Mouse (Mus musculus) neural tube, embryonic 14.5 days (tissue): ENCODE results near the gene Sorbs1. TPM values are rescaled to one million over a fixed set of nuclear protein-coding genes. Genes with fewer than 3 reads are reported as not detected.

Experiments
- ATAC-seq: fragments of 200-750 bp; cut with Nextera tagmentation; 2 replicates; pipeline ENCODE4 v1.8.0; 2017; ENCODE audit warnings: low read depth, mild to moderate bottlenecking, moderate TSS enrichment, moderate library complexity
- H3K27ac ChIP-seq: fragments of 300-500 bp; sonication (generic); 2 replicates; pipeline ENCODE4 v1.5.1; 2014; ENCODE audit warnings: low read depth, mild to moderate bottlenecking, control low read depth, low read length, moderate library complexity, mixed read lengths
- H3K27me3 ChIP-seq: fragments of 300-500 bp; sonication (generic); 2 replicates; pipeline ENCODE4 v1.6.1; 2014; ENCODE audit warnings: low read length; ENCODE audit not compliant: control insufficient read depth, insufficient read depth
- H3K36me3 ChIP-seq: fragments of 300-500 bp; sonication (generic); 2 replicates; pipeline ENCODE4 v1.6.1; 2014; ENCODE audit warnings: low read length, mixed read lengths; ENCODE audit not compliant: control insufficient read depth, insufficient read depth
- H3K4me1 ChIP-seq: fragments of 300-500 bp; sonication (generic); 2 replicates; pipeline ENCODE4 v1.6.1; 2014; ENCODE audit warnings: low read length; ENCODE audit not compliant: control insufficient read depth, insufficient read depth
- H3K4me2 ChIP-seq: fragments of 300-500 bp; sonication (generic); 2 replicates; pipeline ENCODE4 v1.6.1; 2014; ENCODE audit warnings: mild to moderate bottlenecking, low read depth, low read length, control low read depth
- H3K4me3 ChIP-seq: fragments of 300-500 bp; sonication (generic); 2 replicates; pipeline ENCODE4 v1.5.1; 2014; ENCODE audit warnings: low read depth, low read length, control low read depth, mixed read lengths
- H3K9ac ChIP-seq: fragments of 300-500 bp; sonication (generic); replicated peaks from 2 replicates; pipeline ENCODE4 v1.6.1; 2014; ENCODE audit warnings: low read depth, mild to moderate bottlenecking, control low read depth, low read length, mixed read lengths
- H3K9me3 ChIP-seq: fragments of 300-500 bp; sonication (generic); 2 replicates; pipeline ENCODE4 v1.6.1; 2016; ENCODE audit warnings: low read length; ENCODE audit not compliant: control insufficient read depth
- WGBS: fragments of 180-500 bp; shearing (Covaris S2); extraction: QIAGEN DNeasy Blood & Tissue Kit; methylation state at CpG from one replicate; pipeline ENCODE4 v1.1.7; 2014; 5-methylcytosine and 5-hydroxymethylcytosine counted together
- polyA plus RNA-seq: library from polyadenylated mRNA; unstranded; fragments of >200 nt; fragmentation: Nextera tagmentation; extraction: Ambion mirVana; gene quantifications from 2 replicates; pipeline ENCODE4 v1.2.1, GENCODE M21; 2014

Gene Sorbs1
- polyA plus RNA-seq, 1 experiment from 2014 or later: 117 TPM

DNA sequence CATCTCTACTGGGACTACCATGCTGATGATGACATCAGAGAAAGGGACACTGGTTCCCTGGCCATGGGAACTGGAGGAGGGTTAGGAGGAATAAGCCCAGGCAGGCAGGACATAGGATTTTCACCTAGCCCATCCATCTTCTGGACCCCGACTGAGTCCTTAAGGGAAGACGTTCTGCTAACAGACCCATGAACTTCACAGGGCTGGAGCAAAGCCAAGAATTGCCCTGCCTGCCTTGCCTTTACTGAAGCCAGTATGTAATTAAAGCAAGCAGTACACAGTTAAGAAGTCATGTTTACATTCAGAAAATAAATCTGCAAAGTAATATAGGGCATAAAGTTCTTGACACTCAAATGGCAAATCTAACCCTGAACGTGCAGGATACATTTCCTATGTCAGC, 132.9 kb downstream of the Sorbs1 start:
- no peaks in the 10 kb centered on the region for H3K27me3 ChIP-seq
- 52% methylated on average over 3 of the region's 3 CpGs for WGBS

DNA sequence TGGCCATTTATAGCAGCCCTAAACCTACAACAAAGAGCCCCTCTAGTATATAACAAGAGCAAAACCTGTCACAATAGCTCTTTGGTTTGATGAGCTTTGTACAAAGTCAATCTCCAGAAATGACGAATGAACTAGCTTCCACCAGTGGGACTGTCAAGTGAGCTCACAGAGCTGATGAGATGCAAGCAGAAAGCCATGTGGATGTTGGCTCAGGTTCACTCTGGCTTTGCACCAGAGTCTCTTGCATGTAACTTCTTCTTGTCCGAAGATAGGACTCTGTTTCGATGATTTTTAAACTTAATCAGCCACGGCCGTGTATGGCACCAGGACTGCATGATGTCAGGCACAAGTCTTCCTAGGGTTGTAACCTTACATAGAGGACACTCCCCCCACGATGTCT, 133.6 kb downstream of the Sorbs1 start:
- 59% methylated on average over 6 of the region's 6 CpGs for WGBS

More for the DNA sequence above, 132.9 kb downstream of the Sorbs1 start:
- Histone ChIP-seq H3K27ac (no peak overlapping the region), H3K4me2 (no peak overlapping the region), H3K9me3 (no peaks in the 10 kb centered on the region), H3K36me3 (0 out of 2 replicates have a peak, but pooled peaks cover 3% of the 10 kb centered on the region), H3K4me1 (no peaks in the 10 kb centered on the region), H3K9ac (no peak overlapping the region), H3K4me3 (no peak overlapping the region)
- ATAC-seq: no peak

DNA sequence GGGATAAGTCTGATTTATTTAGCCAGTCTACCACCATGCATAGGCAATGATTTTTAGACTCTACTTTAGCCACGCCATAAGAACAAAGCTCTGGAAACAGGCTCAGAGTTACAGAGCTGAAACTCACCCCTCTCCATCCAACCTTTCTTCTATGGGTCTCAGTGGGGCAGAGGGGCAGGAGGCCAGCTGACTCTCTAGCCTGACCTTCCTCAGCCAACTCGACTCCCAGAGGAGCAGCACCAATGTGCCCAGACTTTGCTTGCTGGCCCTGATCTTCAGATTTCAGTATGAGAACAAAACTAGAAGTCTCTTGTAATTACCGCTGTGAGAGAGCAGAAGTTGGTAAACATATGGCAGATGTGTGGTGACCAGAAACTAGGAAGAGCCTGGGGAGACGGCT, 134.5 kb downstream of the Sorbs1 start:
- no peak overlapping the region for H3K9ac ChIP-seq
- no peak overlapping the region for H3K4me2 ChIP-seq
- H3K4me3 ChIP-seq: no peak overlapping the region
- WGBS: 93% methylated on average over 4 of the region's 4 CpGs
- H3K27ac ChIP-seq: no peak overlapping the region
- H3K4me1 ChIP-seq: no peaks in the 10 kb centered on the region
- ATAC-seq: no peak
- no peaks in the 10 kb centered on the region for H3K27me3 ChIP-seq
- H3K9me3 ChIP-seq: no peaks in the 10 kb centered on the region
- H3K36me3 ChIP-seq: 0 out of 2 replicates have a peak, but pooled peaks cover 3% of the 10 kb centered on the region

More for the DNA sequence above, 133.6 kb downstream of the Sorbs1 start:
- Histone ChIP-seq H3K27me3 (no peaks in the 10 kb centered on the region), H3K4me1 (no peaks in the 10 kb centered on the region), H3K4me2 (no peak overlapping the region), H3K4me3 (no peak overlapping the region), H3K36me3 (0 out of 2 replicates have a peak, but pooled peaks cover 3% of the 10 kb centered on the region), H3K27ac (no peak overlapping the region), H3K9me3 (no peaks in the 10 kb centered on the region), H3K9ac (no peak overlapping the region)
- no peak for ATAC-seq

DNA sequence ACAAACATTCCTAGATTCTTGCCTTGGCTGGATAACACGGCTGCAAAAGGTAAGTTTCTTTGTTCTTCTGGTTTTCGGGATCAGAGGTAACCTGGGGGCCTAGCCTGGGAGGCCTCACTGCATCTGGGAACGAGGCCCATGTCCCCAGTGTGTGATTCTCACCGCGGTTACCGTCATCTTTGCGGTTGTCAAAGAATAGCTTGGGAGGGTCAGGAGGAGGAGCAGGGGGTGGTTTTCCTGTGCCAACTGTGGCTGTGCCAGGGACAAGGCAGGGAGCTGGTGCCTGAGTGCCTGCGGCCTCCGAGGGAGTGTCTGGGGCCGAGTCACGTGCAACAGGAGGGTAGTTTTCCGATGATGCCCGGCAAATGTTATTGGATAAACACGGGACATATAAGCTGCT, 135.9 kb downstream of the Sorbs1 start:
- Histone ChIP-seq H3K4me2 (no peak overlapping the region), H3K4me3 (no peak overlapping the region), H3K9ac (no peak overlapping the region), H3K36me3 (0 out of 2 replicates have a peak, but pooled peaks cover 3% of the 10 kb centered on the region), H3K4me1 (no peaks in the 10 kb centered on the region), H3K27ac (no peak overlapping the region), H3K27me3 (no peaks in the 10 kb centered on the region), H3K9me3 (no peaks in the 10 kb centered on the region)
- WGBS: 78% methylated on average over 14 of the region's 14 CpGs
- 0 out of 2 replicates have a peak, but pooled peaks have one; percentile 10 for ATAC-seq

DNA sequence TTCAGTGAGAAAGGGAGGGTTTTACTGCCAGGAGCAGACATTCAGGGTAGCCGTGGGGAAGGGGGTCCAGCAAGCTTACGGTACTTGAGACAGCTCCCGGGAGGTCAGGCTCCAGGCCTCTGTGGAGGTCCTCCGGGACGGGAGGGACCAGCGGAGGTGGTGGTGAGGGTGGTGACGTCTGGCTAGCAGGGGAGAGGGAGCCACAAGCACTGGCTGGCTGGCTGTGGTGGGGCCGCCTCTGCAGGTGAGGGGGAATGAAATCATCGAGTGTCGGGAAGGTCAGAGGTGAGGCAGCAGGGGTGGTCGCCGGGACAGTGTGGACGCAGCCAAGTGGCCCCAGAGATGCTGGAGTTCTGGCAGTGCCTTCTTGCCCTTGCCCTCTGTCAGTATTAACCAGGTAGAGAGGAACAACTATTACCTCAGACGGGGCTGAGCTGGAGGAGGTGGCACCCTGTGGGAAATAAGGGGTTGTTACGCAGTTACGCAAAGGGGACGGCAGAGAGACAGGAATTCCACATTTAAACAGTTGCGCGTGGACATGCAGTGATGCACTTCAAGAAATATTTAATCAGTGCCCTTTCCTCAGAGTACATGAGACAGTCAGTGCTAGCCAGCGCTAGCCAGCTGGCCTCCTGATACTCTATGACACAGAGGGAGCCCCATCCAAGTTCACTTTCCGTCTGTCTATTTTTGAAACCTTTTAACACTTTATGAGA, 136.9 kb downstream of the Sorbs1 start:
- H3K4me1 ChIP-seq: no peaks in the 10 kb centered on the region
- no peak overlapping the region for H3K4me2 ChIP-seq
- H3K27ac ChIP-seq: no peak overlapping the region
- no peaks in the 10 kb centered on the region for H3K27me3 ChIP-seq
- H3K9me3 ChIP-seq: no peaks in the 10 kb centered on the region
- H3K36me3 ChIP-seq: 0 out of 2 replicates have a peak, but pooled peaks cover 3% of the 10 kb centered on the region
- H3K4me3 ChIP-seq: no peak overlapping the region
- 0 out of 2 replicates have a peak, but pooled peaks have one; percentile 23 for ATAC-seq
- 76% methylated on average over 21 of the region's 21 CpGs for WGBS
- H3K9ac ChIP-seq: no peak overlapping the region

DNA sequence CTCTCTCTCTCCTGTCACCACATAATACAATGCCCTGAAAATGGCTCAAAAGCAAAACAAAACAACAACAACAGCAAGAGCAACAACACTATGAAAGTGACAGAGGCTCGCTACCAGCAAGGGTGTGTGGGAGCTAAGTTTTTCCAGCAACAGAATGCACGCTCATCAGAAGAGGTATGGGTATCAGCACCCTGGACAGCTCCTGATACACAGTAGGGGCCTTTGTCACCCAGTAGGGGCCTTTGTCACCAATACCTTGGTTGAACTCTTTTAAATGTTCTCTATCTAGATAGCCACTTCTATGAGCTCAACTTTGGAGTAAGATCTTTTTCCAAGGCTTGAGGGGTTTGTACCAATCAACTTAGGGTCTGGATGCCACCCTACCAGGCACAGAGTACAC, 138.9 kb downstream of the Sorbs1 start:
- Histone ChIP-seq H3K4me3 (no peak overlapping the region), H3K9me3 (no peaks in the 10 kb centered on the region), H3K4me2 (no peak overlapping the region), H3K9ac (no peak overlapping the region), H3K27me3 (no peaks in the 10 kb centered on the region), H3K36me3 (no peaks in the 10 kb centered on the region), H3K27ac (no peak overlapping the region), H3K4me1 (no peaks in the 10 kb centered on the region; the same call in 1 of the 2 replicates)
- WGBS: 93% methylated on average over 2 of the region's 2 CpGs
- no peak for ATAC-seq

DNA sequence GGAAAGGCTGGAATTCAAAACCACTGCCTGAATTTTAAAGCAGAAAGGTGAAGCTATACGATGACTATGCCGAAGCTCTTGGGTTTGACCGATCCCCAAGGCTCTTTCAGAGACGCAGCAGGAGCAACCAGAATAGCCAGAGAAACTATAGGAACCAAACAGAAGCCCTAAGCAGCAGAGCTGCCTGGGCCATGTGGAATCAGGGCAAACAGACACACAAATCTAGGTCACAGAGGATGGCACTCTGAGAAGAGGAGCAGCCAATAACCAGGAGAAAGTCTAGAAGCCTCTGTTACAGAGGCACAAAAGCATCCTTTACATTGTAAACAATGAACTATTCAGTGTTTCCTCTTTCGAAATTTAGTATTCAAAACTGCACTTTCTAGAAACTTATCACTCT, 140.9 kb downstream of the Sorbs1 start:
- Histone ChIP-seq H3K27me3 (no peaks in the 10 kb centered on the region), H3K27ac (no peak overlapping the region), H3K9ac (no peak overlapping the region), H3K4me1 (no peaks in the 10 kb centered on the region; the same call in 1 of the 2 replicates), H3K4me2 (no peak overlapping the region), H3K4me3 (no peak overlapping the region), H3K9me3 (no peaks in the 10 kb centered on the region), H3K36me3 (peaks cover 4% of the 10 kb centered on the region; the same call in 1 of the 2 replicates)
- 85% methylated on average over 5 of the region's 5 CpGs for WGBS
- no peak for ATAC-seq

DNA sequence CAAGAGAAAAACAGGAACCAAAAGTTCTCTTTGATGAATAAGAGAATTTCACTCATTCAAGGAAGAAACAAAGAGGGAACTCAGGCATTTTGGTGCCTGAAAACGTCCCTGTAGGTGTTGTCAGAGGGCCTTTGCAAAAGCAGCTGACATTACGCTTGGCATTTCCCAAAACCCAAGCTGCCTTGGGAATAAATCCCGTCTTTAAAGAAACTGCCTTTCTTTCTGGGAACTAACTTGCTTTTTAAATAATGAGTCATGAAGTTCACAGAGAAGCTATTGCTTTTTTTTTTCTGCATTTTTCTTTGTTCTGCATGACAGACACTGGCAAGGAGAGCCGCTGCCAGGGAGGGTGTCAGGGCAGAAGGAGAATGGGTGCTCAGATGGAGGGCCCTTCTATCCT, 141.7 kb downstream of the Sorbs1 start:
- Histone ChIP-seq H3K27me3 (no peaks in the 10 kb centered on the region), H3K36me3 (peaks cover 4% of the 10 kb centered on the region; the same call in 1 of the 2 replicates), H3K4me3 (no peak overlapping the region), H3K9ac (no peak overlapping the region), H3K4me1 (no peaks in the 10 kb centered on the region; the same call in 1 of the 2 replicates), H3K27ac (no peak overlapping the region), H3K9me3 (no peaks in the 10 kb centered on the region), H3K4me2 (no peak overlapping the region)
- 50% methylated on average over 4 of the region's 4 CpGs for WGBS
- ATAC-seq: no peak
